Mouse (Mus musculus): Measurements from ENCODE around the gene Grin2a.

GRCm38 (mm10) chr16:9671222-9671621 lies 324.1 kb downstream of the Grin2a start:
- TF ChIP-seq CTCF (IDR thresholded peaks at IDR 0.05; ENCODE audit: extremely low read depth, insufficient read length, insufficient replicate concordance, low read depth, low read length) (no peak), POLR2A (IDR thresholded peaks at IDR 0.05; ENCODE audit: low read depth, low read length) (no peak)

Data from small intestine, adult 2 months (tissue).